Mouse (Mus musculus) spleen, postnatal 14 days (tissue): ENCODE data around the gene Usp30.

Experiments
- DNase-seq, 2 experiments: peaks; one replicate each; pipeline ENCODE4 v3.0.0; 2021 to 2022; ENCODE audit warnings: low spot score in 2 of 2

Usp30 gene

GRCm38 (mm10) chr5:114127374-114128349 is 62.4 kb downstream of the Usp30 start, which contains the start of gene Alkbh2:
TSS of gene Alkbh2 (minus strand) at chr5:114128218.
- peak; percentile 76 to 84 for DNase-seq

- no peak for DNase-seq
Observed at GRCm38 (mm10) chr5:114129550-114130210, 64.4 kb downstream of the Usp30 start.

GRCm38 (mm10) chr5:114130211-114130605 is 64.9 kb downstream of the Usp30 start, which contains the start of gene Ung:
TSS of gene Ung (plus strand) at chr5:114130386.
- DNase-seq: peak; percentile 37 to 51

- peak; percentile 90 to 93 for DNase-seq
Observed at GRCm38 (mm10) chr5:114130698-114131520, 65.6 kb downstream of the Usp30 start.

GRCm38 (mm10) chr5:114131521-114131840 is 66.2 kb downstream of the Usp30 start:
- peak; percentile 13 to 34 for DNase-seq

- DNase-seq: no peak
Observed at GRCm38 (mm10) chr5:114132841-114133240, 67.6 kb downstream of the Usp30 start.

GRCm38 (mm10) chr5:114134091-114134534 is 68.9 kb downstream of the Usp30 start:
- peak; percentile 25 to 53 for DNase-seq

GRCm38 (mm10) chr5:114135516-114135915 is 70.3 kb downstream of the Usp30 start:
- no peak for DNase-seq

- DNase-seq: no peak
Observed at GRCm38 (mm10) chr5:114137481-114138276, 72.4 kb downstream of the Usp30 start.

- no peak for DNase-seq
Observed at GRCm38 (mm10) chr5:114138277-114139164, 73.3 kb downstream of the Usp30 start.

- DNase-seq: no peak
Observed at GRCm38 (mm10) chr5:114139175-114139574, 73.9 kb downstream of the Usp30 start.

- no peak for DNase-seq
Observed at GRCm38 (mm10) chr5:114146028-114146888, 81.0 kb downstream of the Usp30 start, which contains the start of gene Acacb. TSS of gene Acacb (plus strand) at chr5:114146535.

GRCm38 (mm10) chr5:114147043-114147972 is 82.0 kb downstream of the Usp30 start:
- no peak for DNase-seq

- no peak for DNase-seq
Observed at GRCm38 (mm10) chr5:114152359-114153092, 87.3 kb downstream of the Usp30 start.

- no peak for DNase-seq
Observed at GRCm38 (mm10) chr5:114153490-114153889, 88.2 kb downstream of the Usp30 start.

GRCm38 (mm10) chr5:114154765-114155164 is 89.5 kb downstream of the Usp30 start:
- no peak for DNase-seq
